Mouse (Mus musculus) ES-E14 (cell line): ENCODE measurements around the gene Xrn2.

Experiments used
- CHD2 ChIP-seq: IDR thresholded peaks from 2 replicates; pipeline ENCODE4 v1.6.1; 2014; ENCODE audit warnings: mild to moderate bottlenecking, low read depth, low read length, inconsistent platforms
- HCFC1 ChIP-seq: IDR thresholded peaks from 2 replicates; pipeline ENCODE4 v1.6.1; 2012; ENCODE audit warnings: low read length, inconsistent platforms, borderline replicate concordance; ENCODE audit not compliant: insufficient read depth
- MAFK ChIP-seq: IDR thresholded peaks from 2 replicates; pipeline ENCODE4 v1.6.1; 2014; ENCODE audit warnings: mild to moderate bottlenecking, low read depth, low read length, inconsistent platforms; ENCODE audit not compliant: insufficient read depth
- ZNF384 ChIP-seq: IDR thresholded peaks from 2 replicates; pipeline ENCODE4 v1.6.1; 2012; ENCODE audit warnings: low read depth, low read length, inconsistent platforms

- TF ChIP-seq CHD2 = no peak
- TF ChIP-seq MAFK = no peak
- TF ChIP-seq ZNF384 = no peak
- no peak for TF ChIP-seq HCFC1
Measured at GRCm38 (mm10) chr2:147053229-147053892, 40.6 kb downstream of the Xrn2 start.
